Mouse (Mus musculus) layer of hippocampus, postnatal 25 days (tissue): ENCODE measurements around the gene Mob3a. TPM values are rescaled to one million over a fixed set of nuclear protein-coding genes. Genes with fewer than 3 reads are reported as not detected.

Source experiments
- total RNA-seq, 2 experiments: library from RNA; stranded (reverse); gene quantifications; 2 replicates each; pipeline ENCODE4 v1.2.3; 2021

The Mob3a gene
- total RNA-seq, 2 experiments from 2014 or later = 13.0 to 13.6 TPM

Other genes with a start within 250 kb of the Mob3a start
- gene Onecut3, start 207.1 kb downstream of the Mob3a start, total RNA-seq = not detected
- gene Atp8b3, start 162.9 kb downstream of the Mob3a start, total RNA-seq = under 1 TPM; 0.19 to 0.47 TPM
- 10 to 100 TPM; 45.2 to 54.6 TPM for gene Rexo1, start 140.4 kb downstream of the Mob3a start, total RNA-seq
- gene Klf16, start 124.7 kb downstream of the Mob3a start, total RNA-seq = 10 to 100 TPM; 57.3 to 57.6 TPM
- 100 to 1,000 TPM; 184 to 192 TPM for gene Abhd17a, start 111.6 kb downstream of the Mob3a start, total RNA-seq
- 10 to 100 TPM; 44.1 to 45.5 TPM for gene Scamp4, start 99.1 kb downstream of the Mob3a start, total RNA-seq
- 1 to 10 TPM; 1.7 to 1.8 TPM for gene Adat3, start 99.1 kb downstream of the Mob3a start, total RNA-seq
- 1 to 10 TPM; 2.4 to 3.4 TPM for gene Gm49322, start 96.0 kb downstream of the Mob3a start, total RNA-seq
- gene Csnk1g2, start 79.1 kb downstream of the Mob3a start, total RNA-seq = 100 to 1,000 TPM; 208 to 236 TPM
- 100 to 1,000 TPM; 103 to 107 TPM for gene Btbd2, start 44.9 kb downstream of the Mob3a start, total RNA-seq
- 10 to 100 TPM; 45.0 to 50.9 TPM for gene Mknk2, start 23.9 kb downstream of the Mob3a start, total RNA-seq
- 10 to 100 TPM; 46.4 to 61.7 TPM for gene Izumo4, start 207 bp upstream of the Mob3a start, total RNA-seq
- 100 to 1,000 TPM; 128 to 143 TPM for gene Ap3d1, start 40.3 kb upstream of the Mob3a start, total RNA-seq
- 10 to 100 TPM; 39.9 to 60.6 TPM for gene Dot1l, start 53.2 kb upstream of the Mob3a start, total RNA-seq
- gene Sf3a2, start 96.2 kb upstream of the Mob3a start, total RNA-seq = 10 to 100 TPM; 46.2 to 52.0 TPM
- 10 to 100 TPM; 63.6 to 71.6 TPM for gene Plekhj1, start 96.6 kb upstream of the Mob3a start, total RNA-seq
- gene Amh, start 103.3 kb upstream of the Mob3a start, total RNA-seq = 1 to 10 TPM; 2.3 to 3.2 TPM
- gene Jsrp1, start 111.5 kb upstream of the Mob3a start, total RNA-seq = 1 to 10 TPM; 2.5 to 3.5 TPM
- gene Oaz1, start 124.7 kb upstream of the Mob3a start, total RNA-seq = 100 to 1,000 TPM; 491 to 550 TPM
- 10 to 100 TPM; 38.3 to 39.9 TPM for gene Lingo3, start 142.1 kb upstream of the Mob3a start, total RNA-seq
- 10 to 100 TPM; 41.5 to 43.8 TPM for gene Lsm7, start 153.2 kb upstream of the Mob3a start, total RNA-seq
- 10 to 100 TPM; 61.5 to 65.7 TPM for gene Sppl2b, start 153.3 kb upstream of the Mob3a start, total RNA-seq
- gene Tmprss9, start 169.9 kb upstream of the Mob3a start, total RNA-seq = under 1 TPM; 0.40 to 0.62 TPM
- 100 to 1,000 TPM; 145 to 167 TPM for gene Timm13, start 199.0 kb upstream of the Mob3a start, total RNA-seq
- gene Lmnb2, start 216.3 kb upstream of the Mob3a start, total RNA-seq = 10 to 100 TPM; 17.5 to 19.6 TPM
- gene Gadd45b, start 228.1 kb upstream of the Mob3a start, total RNA-seq = 10 to 100 TPM; 15.0 to 16.7 TPM